Mouse (Mus musculus): ENCODE measurements around the gene 4930415O20Rik. TPM values are rescaled to one million over a fixed set of nuclear protein-coding genes. Genes with fewer than 3 reads are reported as not detected.

4930415O20Rik gene
- polyA plus RNA-seq, 1 experiment from 2014 or later, result not detected

GRCm38 (mm10) chr15:98607557-98607956 is 36.8 kb downstream of the 4930415O20Rik start:
- peaks cover 15% of the 10 kb centered on the region for H3K27me3 ChIP-seq
- peaks cover 19% of the 10 kb centered on the region for H3K36me3 ChIP-seq (replicated peaks)
- H3K9me3 ChIP-seq (replicated peaks), result no peaks in the 10 kb centered on the region
- WGBS (ENCODE audit: insufficient replicate concordance), result 26% methylated on average over 4 of the region's 4 CpGs
- peaks cover 80% of the 10 kb centered on the region for H3K4me1 ChIP-seq (replicated peaks)
- peak overlapping the region; percentile 96 for H3K27ac ChIP-seq (replicated peaks)
- peak overlapping the region; percentile 90 for H3K9ac ChIP-seq
- ATAC-seq (ENCODE audit: insufficient read depth), result no peak
- peak overlapping the region; percentile 98 for H3K4me2 ChIP-seq
- H3K4me3 ChIP-seq (replicated peaks), result peak overlapping the region; percentile 82

GRCm38 (mm10) chr15:98608058-98608783 is 37.4 kb downstream of the 4930415O20Rik start:
- H3K4me1 ChIP-seq (replicated peaks), result peaks cover 74% of the 10 kb centered on the region
- H3K27ac ChIP-seq (replicated peaks), result peak overlapping the region; percentile 96
- H3K36me3 ChIP-seq (replicated peaks), result peaks cover 16% of the 10 kb centered on the region
- no peaks in the 10 kb centered on the region for H3K9me3 ChIP-seq (replicated peaks)
- H3K4me2 ChIP-seq, result peak overlapping the region; percentile 98
- peaks cover 15% of the 10 kb centered on the region for H3K27me3 ChIP-seq
- 23% methylated on average over 9 of the region's 10 CpGs for WGBS (ENCODE audit: insufficient replicate concordance)
- H3K9ac ChIP-seq, result peak overlapping the region; percentile 90
- no peak for ATAC-seq (ENCODE audit: insufficient read depth)
- peak overlapping the region; percentile 82 for H3K4me3 ChIP-seq (replicated peaks)

- Histone ChIP-seq H3K4me3 (replicated peaks) (peak overlapping the region; percentile 82), H3K27me3 (peaks cover 15% of the 10 kb centered on the region), H3K27ac (replicated peaks) (peak overlapping the region; percentile 96), H3K4me2 (peak overlapping the region; percentile 98), H3K4me1 (replicated peaks) (peaks cover 68% of the 10 kb centered on the region), H3K9ac (peak overlapping the region; percentile 90), H3K36me3 (replicated peaks) (peaks cover 12% of the 10 kb centered on the region), H3K9me3 (replicated peaks) (no peaks in the 10 kb centered on the region)
- ATAC-seq (ENCODE audit: insufficient read depth), result peak; percentile 19
- WGBS (ENCODE audit: insufficient replicate concordance), result 0% methylated on average over 14 of the region's 26 CpGs
Observed at GRCm38 (mm10) chr15:98608784-98609250, 38.0 kb downstream of the 4930415O20Rik start.

- peak within 1 kb of the TSS; percentile 98 for H3K4me2 ChIP-seq
- H3K27ac ChIP-seq (replicated peaks), result peak within 1 kb of the TSS; percentile 96
- ATAC-seq (ENCODE audit: insufficient read depth), result peak; percentile 24
- WGBS (ENCODE audit: insufficient replicate concordance), result under 1% methylated on average over 74 of the region's 75 CpGs
- peaks cover 61% of the 10 kb centered on the region for H3K4me1 ChIP-seq (replicated peaks)
- H3K36me3 ChIP-seq (replicated peaks), result peaks cover 5% of the 10 kb centered on the region
- H3K27me3 ChIP-seq, result peaks cover 15% of the 10 kb centered on the region
- peak within 1 kb of the TSS; percentile 82 for H3K4me3 ChIP-seq (replicated peaks)
- H3K9ac ChIP-seq, result peak within 1 kb of the TSS; percentile 90
- H3K9me3 ChIP-seq (replicated peaks), result no peaks in the 10 kb centered on the region
Observed at GRCm38 (mm10) chr15:98609331-98610130, 38.7 kb downstream of the 4930415O20Rik start, which contains the start of gene Adcy6. Gene Adcy6, minus strand, starts transcription at chr15:98610076.

- 9% methylated on average over 12 of the region's 12 CpGs for WGBS (ENCODE audit: insufficient replicate concordance)
- peak overlapping the region; percentile 90 for H3K9ac ChIP-seq
- H3K36me3 ChIP-seq (replicated peaks), result no peaks in the 10 kb centered on the region
- H3K4me3 ChIP-seq (replicated peaks), result peak overlapping the region; percentile 82
- H3K27me3 ChIP-seq, result peaks cover 15% of the 10 kb centered on the region
- peak overlapping the region; percentile 96; the same call in 1 of the 2 replicates for H3K27ac ChIP-seq (replicated peaks)
- no peak for ATAC-seq (ENCODE audit: insufficient read depth)
- H3K9me3 ChIP-seq (replicated peaks), result no peaks in the 10 kb centered on the region
- peaks cover 54% of the 10 kb centered on the region for H3K4me1 ChIP-seq (replicated peaks)
- H3K4me2 ChIP-seq, result peak overlapping the region; percentile 98
Observed at GRCm38 (mm10) chr15:98610131-98610633, 39.4 kb downstream of the 4930415O20Rik start.

GRCm38 (mm10) chr15:98612229-98612628 is 41.4 kb downstream of the 4930415O20Rik start:
- H3K27me3 ChIP-seq, result peaks cover 23% of the 10 kb centered on the region
- H3K4me3 ChIP-seq (replicated peaks), result no peak overlapping the region
- H3K9ac ChIP-seq, result no peak overlapping the region
- H3K4me2 ChIP-seq, result no peak overlapping the region
- H3K9me3 ChIP-seq (replicated peaks), result no peaks in the 10 kb centered on the region
- no peaks in the 10 kb centered on the region for H3K36me3 ChIP-seq (replicated peaks)
- no peak for ATAC-seq (ENCODE audit: insufficient read depth)
- 86% methylated on average over 3 of the region's 3 CpGs for WGBS (ENCODE audit: insufficient replicate concordance)
- peaks cover 42% of the 10 kb centered on the region for H3K4me1 ChIP-seq (replicated peaks)
- H3K27ac ChIP-seq (replicated peaks), result no peak overlapping the region

- peaks cover 24% of the 10 kb centered on the region for H3K4me1 ChIP-seq (replicated peaks)
- no peak overlapping the region for H3K4me2 ChIP-seq
- no peak overlapping the region for H3K9ac ChIP-seq
- no peak overlapping the region for H3K4me3 ChIP-seq (replicated peaks)
- peaks cover 44% of the 10 kb centered on the region for H3K27me3 ChIP-seq
- no peaks in the 10 kb centered on the region for H3K36me3 ChIP-seq (replicated peaks)
- 68% methylated on average over 9 of the region's 9 CpGs for WGBS (ENCODE audit: insufficient replicate concordance)
- ATAC-seq (ENCODE audit: insufficient read depth), result no peak
- H3K27ac ChIP-seq (replicated peaks), result no peak overlapping the region
- H3K9me3 ChIP-seq (replicated peaks), result no peaks in the 10 kb centered on the region
Observed at GRCm38 (mm10) chr15:98614551-98614950, 43.7 kb downstream of the 4930415O20Rik start.

GRCm38 (mm10) chr15:98614971-98615370 is 44.2 kb downstream of the 4930415O20Rik start:
- no peak overlapping the region for H3K27ac ChIP-seq (replicated peaks)
- H3K4me1 ChIP-seq (replicated peaks), result peaks cover 20% of the 10 kb centered on the region
- no peak overlapping the region for H3K4me2 ChIP-seq
- 63% methylated on average over 6 of the region's 6 CpGs for WGBS (ENCODE audit: insufficient replicate concordance)
- H3K4me3 ChIP-seq (replicated peaks), result no peak overlapping the region
- no peaks in the 10 kb centered on the region for H3K36me3 ChIP-seq (replicated peaks)
- peaks cover 42% of the 10 kb centered on the region for H3K27me3 ChIP-seq
- no peaks in the 10 kb centered on the region for H3K9me3 ChIP-seq (replicated peaks)
- no peak overlapping the region for H3K9ac ChIP-seq
- ATAC-seq (ENCODE audit: insufficient read depth), result no peak

- Histone ChIP-seq H3K4me3 (replicated peaks) (no peak overlapping the region), H3K9me3 (replicated peaks) (no peaks in the 10 kb centered on the region), H3K36me3 (replicated peaks) (no peaks in the 10 kb centered on the region), H3K27ac (replicated peaks) (no peak overlapping the region), H3K27me3 (peaks cover 42% of the 10 kb centered on the region), H3K4me2 (no peak overlapping the region), H3K4me1 (replicated peaks) (peaks cover 12% of the 10 kb centered on the region), H3K9ac (no peak overlapping the region)
- WGBS (ENCODE audit: insufficient replicate concordance), result 69% methylated on average over 6 of the region's 6 CpGs
- no peak for ATAC-seq (ENCODE audit: insufficient read depth)
Observed at GRCm38 (mm10) chr15:98615751-98616150, 44.9 kb downstream of the 4930415O20Rik start.

- peak overlapping the region; percentile 46 for H3K4me2 ChIP-seq
- peaks cover 9% of the 10 kb centered on the region for H3K4me1 ChIP-seq (replicated peaks)
- peak; percentile 8; the same call in 1 of the 2 replicates for ATAC-seq (ENCODE audit: insufficient read depth)
- 44% methylated on average over 20 of the region's 20 CpGs for WGBS (ENCODE audit: insufficient replicate concordance)
- no peak overlapping the region for H3K9ac ChIP-seq
- peaks cover 43% of the 10 kb centered on the region for H3K27me3 ChIP-seq
- no peak overlapping the region for H3K4me3 ChIP-seq (replicated peaks)
- H3K9me3 ChIP-seq (replicated peaks), result no peaks in the 10 kb centered on the region
- no peaks in the 10 kb centered on the region for H3K36me3 ChIP-seq (replicated peaks)
- no peak overlapping the region for H3K27ac ChIP-seq (replicated peaks)
Observed at GRCm38 (mm10) chr15:98616362-98617175, 45.8 kb downstream of the 4930415O20Rik start.

Data from liver, embryonic 15.5 days (tissue).